Mouse (Mus musculus): ENCODE data around the gene Nova2.

DNA sequence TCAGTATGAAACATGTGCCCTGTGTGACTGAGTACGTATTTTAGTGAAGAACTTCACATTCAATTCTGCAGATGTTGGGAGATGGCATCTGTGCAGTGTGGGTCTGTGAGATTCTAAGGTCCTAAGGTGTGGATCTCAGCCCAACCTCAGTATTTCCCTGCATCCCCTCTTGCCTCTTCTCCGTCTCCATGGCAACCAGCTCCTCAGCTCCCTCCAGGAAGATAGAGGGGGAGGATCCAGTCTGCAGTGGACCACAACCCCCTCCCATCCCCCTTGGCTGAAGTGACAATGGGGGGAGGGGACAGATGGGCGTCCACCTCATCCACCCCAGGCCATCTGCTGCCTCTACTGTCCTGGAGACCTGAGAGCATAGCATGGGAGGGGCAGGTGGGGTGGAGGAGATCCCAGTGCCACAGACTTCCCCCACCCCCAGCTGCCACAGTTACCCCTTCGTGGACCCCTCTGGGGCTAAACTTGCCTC is 1.9 kb upstream of the Nova2 start:
- no peak for TF ChIP-seq CTCF (IDR thresholded peaks at IDR 0.05)
- TF ChIP-seq EP300 (IDR thresholded peaks at IDR 0.05) = no peak
